Comparison of ENCODE assay signal across 8 mouse cellular contexts in genomic region chr11:88717016-88717643, GRCm38 (mm10). TPM values are rescaled to one million over a fixed set of nuclear protein-coding genes. Genes with fewer than 3 reads are reported as not detected.
DNase-seq lines count a peak whose midpoint lies in the region; ATAC-seq and TF ChIP-seq lines count a peak whose summit lies in the region.

No protein-coding gene starts in this region.

- H3K27me3 ChIP-seq in kidney, adult 2 months (replicated peaks; ENCODE audit: control insufficient read depth, insufficient read depth, low read length), result no peaks in the 10 kb centered on the region
- H3K27me3 ChIP-seq in hindbrain, postnatal 0 days (ENCODE audit: insufficient read depth, low read length), result no peaks in the 10 kb centered on the region
- no peaks in the 10 kb centered on the region for H3K27me3 ChIP-seq in midbrain, embryonic 16.5 days (ENCODE audit: control insufficient read depth, insufficient read depth, low read depth, low read length)

- peak overlapping the region; percentile 74 for H3K27ac ChIP-seq in kidney, adult 2 months (ENCODE audit: insufficient read depth, low read depth, low read length)
- H3K27ac ChIP-seq in hindbrain, postnatal 0 days, result peak overlapping the region; percentile 96
- H3K27ac ChIP-seq in midbrain, embryonic 16.5 days (ENCODE audit: low read length), result peak overlapping the region; percentile 89

- H3K36me3 ChIP-seq in kidney, adult 2 months (ENCODE audit: control insufficient read depth, insufficient read depth, low read length), result peaks cover 3% of the 10 kb centered on the region
- H3K36me3 ChIP-seq in hindbrain, postnatal 0 days (ENCODE audit: insufficient read depth, low read length), result peaks cover 1% of the 10 kb centered on the region; the same call in 1 of the 2 replicates
- peaks cover 1% of the 10 kb centered on the region for H3K36me3 ChIP-seq in midbrain, embryonic 16.5 days (ENCODE audit: control insufficient read depth, insufficient read depth, low read length)

- H3K4me3 ChIP-seq in kidney, adult 2 months (ENCODE audit: insufficient read depth, low read depth, low read length), result peak overlapping the region; percentile 63
- H3K4me3 ChIP-seq in hindbrain, postnatal 0 days (ENCODE audit: low read length), result peak overlapping the region; percentile 98
- H3K4me3 ChIP-seq in midbrain, embryonic 16.5 days (ENCODE audit: low read depth, low read length), result peak overlapping the region; percentile 95

- no peak for TF ChIP-seq CTCF in kidney, adult 2 months (conservative IDR thresholded peaks at IDR 0.05; ENCODE audit: insufficient read depth, insufficient read length, low read depth, low read length)
- no peak for TF ChIP-seq CTCF in brain, embryonic 14.5 days (IDR thresholded peaks at IDR 0.05; ENCODE audit: borderline replicate concordance, extremely low read depth, insufficient read depth, insufficient read length)
- TF ChIP-seq CTCF in hindbrain, postnatal 0 days (IDR thresholded peaks at IDR 0.05; ENCODE audit: low read depth), result no peak

- H3K9ac ChIP-seq in hindbrain, postnatal 0 days (replicated peaks; ENCODE audit: low read length), result peak overlapping the region; percentile 99
- H3K9ac ChIP-seq in midbrain, embryonic 16.5 days (ENCODE audit: low read depth, low read length), result peak overlapping the region; percentile 92

- TF ChIP-seq POLR2A in kidney, adult 2 months (IDR thresholded peaks at IDR 0.05; ENCODE audit: low read depth, low read length), result no peak
- TF ChIP-seq POLR2A in brain, embryonic 14.5 days (IDR thresholded peaks at IDR 0.05; ENCODE audit: borderline replicate concordance, extremely low read depth, insufficient read depth, insufficient read length, poor library complexity, severe bottlenecking), result no peak

- DNase-seq in kidney, adult 2 months, result peak; percentile 35
- DNase-seq in kidney, adult 8-10 months, result no peak
- peak; percentile 53 for DNase-seq in brain, embryonic 14.5 days (ENCODE audit: low read depth)
- no peak for DNase-seq in hindbrain, postnatal 0 days (ENCODE audit: low spot score)
- no peak for DNase-seq in cerebellum, postnatal 14 days
- no peak for DNase-seq in layer of hippocampus, adult 11-12 months (ENCODE audit: low spot score)
- DNase-seq in lung, postnatal 36 days, result no peak

- under 1% methylated on average over 19 of the region's 19 CpGs for WGBS in kidney, adult 2 months
- WGBS in hindbrain, postnatal 0 days, result under 1% methylated on average over 19 of the region's 19 CpGs
- WGBS in midbrain, embryonic 16.5 days, result under 1% methylated on average over 19 of the region's 19 CpGs

- no peaks in the 10 kb centered on the region for H3K9me3 ChIP-seq in hindbrain, postnatal 0 days (ENCODE audit: low read length)
- H3K9me3 ChIP-seq in midbrain, embryonic 16.5 days (replicated peaks; ENCODE audit: control insufficient read depth, low read length, poor library complexity, severe bottlenecking), result no peaks in the 10 kb centered on the region

- no peak for ATAC-seq in hindbrain, postnatal 0 days
- no peak for ATAC-seq in midbrain, embryonic 16.5 days

- H3K4me1 ChIP-seq in kidney, adult 2 months (ENCODE audit: control insufficient read depth, insufficient read depth, low read length), result peaks cover 19% of the 10 kb centered on the region
- H3K4me1 ChIP-seq in hindbrain, postnatal 0 days (ENCODE audit: insufficient read depth, low read length), result peaks cover 9% of the 10 kb centered on the region; the same call in 1 of the 2 replicates
- H3K4me1 ChIP-seq in midbrain, embryonic 16.5 days (ENCODE audit: control insufficient read depth, insufficient read depth, low read length), result peaks cover 39% of the 10 kb centered on the region

- peak overlapping the region; percentile 98 for H3K4me2 ChIP-seq in hindbrain, postnatal 0 days (ENCODE audit: low read depth, low read length)
- H3K4me2 ChIP-seq in midbrain, embryonic 16.5 days (ENCODE audit: low read length), result peak overlapping the region; percentile 92

RNA-seq across cellular contexts. Expression of gene Msi2, which starts 1.2 kb away (rescaled TPM):
- 40.4 and 43.5 TPM in 2 replicates for polyA plus RNA-seq in kidney, adult 2 months (2012; rRNA removed)
- 74.1 and 90.4 TPM in 2 replicates for polyA plus RNA-seq in brain, embryonic 14.5 days (2012; rRNA removed)
- total RNA-seq in hindbrain, postnatal 0 days (2014; rRNA removed), result 165 and 170 TPM in 2 replicates
- 33.0 and 36.8 TPM in 2 replicates for polyA plus RNA-seq in hindbrain, postnatal 0 days (2015; fragmentation: Nextera tagmentation; extraction: Ambion mirVana)
- 29.4 and 32.8 TPM in 2 replicates for polyA plus RNA-seq in midbrain, embryonic 16.5 days (2015; fragmentation: Nextera tagmentation; extraction: Ambion mirVana)

Comparison
In these comparisons a context has a peak if more than half of its experiments do, and no peak if none do; other contexts are left out.
1. DNase-seq: peak in kidney, adult 2 months (single experiment) and brain, embryonic 14.5 days (single experiment); none in kidney, adult 8-10 months (0 of 2), hindbrain, postnatal 0 days (single experiment), cerebellum, postnatal 14 days (0 of 2), layer of hippocampus, adult 11-12 months (single experiment) and lung, postnatal 36 days (single experiment).
2. Peak in every context shown above with its lines, with median percentiles within 50 percentile points of each other: H3K27ac ChIP-seq and H3K4me3 ChIP-seq.